Comparison of ENCODE assay signal across 7 mouse cellular contexts in the genomic region with DNA sequence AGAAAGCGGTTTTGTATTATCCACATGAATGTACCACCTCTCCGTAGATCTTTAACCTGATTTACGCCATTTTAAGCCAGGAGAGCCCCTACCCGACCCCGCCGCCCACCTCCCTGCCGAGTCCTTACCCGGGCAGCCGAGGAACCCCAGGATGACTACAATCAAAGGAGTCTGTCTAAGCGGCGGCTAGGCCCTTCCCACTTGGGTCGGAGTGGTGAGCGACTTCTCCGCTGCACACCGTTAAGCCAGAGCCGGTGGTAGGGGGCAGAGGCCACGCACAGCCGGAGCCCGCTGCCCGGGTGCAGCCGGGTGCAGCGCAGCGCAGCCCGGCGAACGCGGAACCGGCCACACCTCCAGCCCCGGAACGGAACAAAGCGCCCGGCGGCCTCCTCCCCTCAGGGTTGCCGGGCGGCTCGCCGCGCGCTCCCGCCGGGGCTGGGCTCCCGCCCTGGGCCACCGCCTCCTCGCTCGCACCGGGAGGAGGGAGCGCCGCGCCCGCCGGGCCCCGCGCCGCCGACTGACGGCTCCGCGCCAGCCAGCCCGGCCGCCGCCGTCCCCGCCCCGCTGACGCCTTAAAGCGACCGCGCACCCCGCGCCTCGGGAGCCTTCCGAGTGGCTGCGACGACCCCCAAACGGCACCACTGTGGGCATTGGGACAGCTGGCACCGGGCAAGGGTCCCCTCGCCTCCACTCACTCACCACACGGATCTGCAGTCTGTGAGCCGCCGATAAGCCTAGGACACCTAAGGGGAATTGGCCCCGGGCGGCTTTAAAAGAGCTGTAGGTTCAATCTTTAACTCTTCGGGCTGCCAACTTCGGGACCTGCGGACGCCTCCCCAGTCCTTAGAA. TPM values are rescaled to one million over a fixed set of nuclear protein-coding genes. Genes with fewer than 3 reads are reported as not detected.
DNase-seq lines count a peak whose midpoint lies in the region; ATAC-seq and TF ChIP-seq lines count a peak whose summit lies in the region.

No protein-coding gene starts in this region.

- TF ChIP-seq EP300 in heart, adult 2 months (IDR thresholded peaks at IDR 0.05; ENCODE audit: insufficient read depth, low read depth, low read length): no peak

- H3K27me3 ChIP-seq in heart, adult 2 months (ENCODE audit: control insufficient read depth, insufficient read depth, low read length): no peaks in the 10 kb centered on the region
- H3K27me3 ChIP-seq in limb, embryonic 15.5 days: peaks cover 18% of the 10 kb centered on the region
- peaks cover 8% of the 10 kb centered on the region; the same call in 1 of the 2 replicates for H3K27me3 ChIP-seq in midbrain, embryonic 14.5 days (ENCODE audit: control insufficient read depth, insufficient read depth, low read length)
- H3K27me3 ChIP-seq in spleen, adult 2 months (ENCODE audit: control insufficient read depth, insufficient read depth, low read length): peaks cover 5% of the 10 kb centered on the region

- H3K9me3 ChIP-seq in limb, embryonic 15.5 days: no peaks in the 10 kb centered on the region
- no peaks in the 10 kb centered on the region for H3K9me3 ChIP-seq in midbrain, embryonic 14.5 days (ENCODE audit: control insufficient read depth, low read length)

- H3K4me2 ChIP-seq in limb, embryonic 15.5 days: peak overlapping the region; percentile 81
- H3K4me2 ChIP-seq in midbrain, embryonic 14.5 days (ENCODE audit: low read length): peak overlapping the region; percentile 86

- DNase-seq in adrenal gland, postnatal 4 days (ENCODE audit: low spot score in 2 of 2): peak; percentile 53 to 62
- peak; percentile 64 for DNase-seq in embryo, embryonic 9.5 days (ENCODE audit: extremely low spot score)
- peak; percentile 91 to 92 for DNase-seq in heart, adult 2 months
- peak; percentile 89 for DNase-seq in kidney, adult 18-20 months
- DNase-seq in midbrain, embryonic 14.5 days: peak; percentile 86
- DNase-seq in spleen, adult 2 months (ENCODE audit: low read depth in 1 of 2, low spot score in 2 of 2): peak in 1 of 2 experiments; percentile 11

- peaks cover 8% of the 10 kb centered on the region for H3K4me1 ChIP-seq in heart, adult 2 months (ENCODE audit: control insufficient read depth, insufficient read depth, low read length)
- peaks cover 43% of the 10 kb centered on the region for H3K4me1 ChIP-seq in limb, embryonic 15.5 days
- peaks cover 32% of the 10 kb centered on the region for H3K4me1 ChIP-seq in midbrain, embryonic 14.5 days (ENCODE audit: control insufficient read depth, insufficient read depth, low read length)
- H3K4me1 ChIP-seq in spleen, adult 2 months (ENCODE audit: control insufficient read depth, insufficient read depth, insufficient read length): 0 out of 2 replicates have a peak, but pooled peaks cover 2% of the 10 kb centered on the region

- TF ChIP-seq CTCF in heart, adult 2 months (IDR thresholded peaks at IDR 0.05): no peak
- no peak for TF ChIP-seq CTCF in spleen, adult 2 months (IDR thresholded peaks at IDR 0.05; ENCODE audit: extremely low read depth, insufficient read depth, insufficient read length, insufficient replicate concordance)

- peak; percentile 62 for ATAC-seq in limb, embryonic 15.5 days (ENCODE audit: insufficient number of reproducible peaks, low FRiP score, low TSS enrichment, low read depth)
- ATAC-seq in midbrain, embryonic 14.5 days (ENCODE audit: low FRiP score, low TSS enrichment): peak; percentile 86

- H3K36me3 ChIP-seq in heart, adult 2 months (ENCODE audit: control insufficient read depth, insufficient read depth, low read length): no peaks in the 10 kb centered on the region
- H3K36me3 ChIP-seq in limb, embryonic 15.5 days: no peaks in the 10 kb centered on the region
- no peaks in the 10 kb centered on the region for H3K36me3 ChIP-seq in midbrain, embryonic 14.5 days (ENCODE audit: control insufficient read depth, insufficient read depth, low read length)
- no peaks in the 10 kb centered on the region for H3K36me3 ChIP-seq in spleen, adult 2 months (ENCODE audit: control insufficient read depth, insufficient read depth, low read length)

- TF ChIP-seq POLR2A in heart, adult 2 months (IDR thresholded peaks at IDR 0.05; ENCODE audit: insufficient read depth, low read depth, low read length): 0 out of 2 replicates have a peak, but pooled peaks have one; percentile 25
- TF ChIP-seq POLR2A in spleen, adult 2 months (IDR thresholded peaks at IDR 0.05; ENCODE audit: low read depth, low read length): no peak

- intact Hi-C loops in heart, adult 2 months (cut with DNase I): loop anchor here (5.0 to 10.0 kb wide), 3 partner anchors 39 to 292 kb away; partner anchors contain the start of genes Cep70 and Pik3cb

- no peaks in the 10 kb centered on the region for H3K79me2 ChIP-seq in heart, adult 2 months (replicated peaks; ENCODE audit: control insufficient read depth, insufficient read depth, low read length)

- peak overlapping the region; percentile 71 for H3K4me3 ChIP-seq in heart, adult 2 months
- H3K4me3 ChIP-seq in limb, embryonic 15.5 days: peak overlapping the region; percentile 79
- H3K4me3 ChIP-seq in midbrain, embryonic 14.5 days (replicated peaks; ENCODE audit: low read depth, low read length): peak overlapping the region; percentile 89
- H3K4me3 ChIP-seq in spleen, adult 2 months (ENCODE audit: extremely low read depth, insufficient read depth, insufficient read length): peak overlapping the region; percentile 59

- H3K27ac ChIP-seq in heart, adult 2 months: peak overlapping the region; percentile 94
- H3K27ac ChIP-seq in limb, embryonic 15.5 days: peak overlapping the region; percentile 90
- H3K27ac ChIP-seq in midbrain, embryonic 14.5 days (replicated peaks; ENCODE audit: low read depth, low read length): peak overlapping the region; percentile 92
- H3K27ac ChIP-seq in spleen, adult 2 months (ENCODE audit: insufficient read depth, low read length): peak overlapping the region; percentile 61

- under 1% methylated on average over 76 of the region's 86 CpGs for WGBS in heart, adult 2 months
- under 1% methylated on average over 68 of the region's 86 CpGs for WGBS in limb, embryonic 15.5 days
- under 1% methylated on average over 74 of the region's 86 CpGs for WGBS in midbrain, embryonic 14.5 days
- WGBS in spleen, adult 2 months: 3% methylated on average over 69 of the region's 86 CpGs

- peak overlapping the region; percentile 78 for H3K9ac ChIP-seq in heart, adult 2 months (ENCODE audit: low read depth, low read length)
- peak overlapping the region; percentile 74 for H3K9ac ChIP-seq in limb, embryonic 15.5 days
- peak overlapping the region; percentile 93 for H3K9ac ChIP-seq in midbrain, embryonic 14.5 days (replicated peaks; ENCODE audit: low read length)

RNA-seq across cellular contexts. Expression of gene Mras, which starts 0.8 kb away (rescaled TPM):
- total RNA-seq in adrenal gland, postnatal 4 days (2021): 10 to 100 TPM; 42.8 to 55.3 TPM
- 1 to 10 TPM; 5.1 to 6.6 TPM for total RNA-seq in heart, adult 2 months (2021)
- polyA plus RNA-seq in heart, adult 2 months (2012; rRNA removed): 4.7 and 6.4 TPM in 2 replicates
- 25.3 and 27.7 TPM in 2 replicates for polyA plus RNA-seq in limb, embryonic 15.5 days (2015; fragmentation: Nextera tagmentation; extraction: Ambion mirVana)
- polyA plus RNA-seq in midbrain, embryonic 14.5 days (2014; fragmentation: Nextera tagmentation; extraction: Ambion mirVana): 58.0 and 59.9 TPM in 2 replicates
- 8.3 and 9.1 TPM in 2 replicates for polyA plus RNA-seq in spleen, adult 2 months (2012; rRNA removed)

RNA-seq across cellular contexts. Expression of gene Nme9, which starts 14.9 kb away (rescaled TPM):
- total RNA-seq in adrenal gland, postnatal 4 days (2021): not detected
- total RNA-seq in heart, adult 2 months (2021): not detected
- 1.7 TPM in 1 of 2 replicates, not detected in the other for polyA plus RNA-seq in heart, adult 2 months (2012; rRNA removed)
- polyA plus RNA-seq in limb, embryonic 15.5 days (2015; fragmentation: Nextera tagmentation; extraction: Ambion mirVana): not detected in 2 replicates
- 0.31 TPM in 1 of 2 replicates, not detected in the other for polyA plus RNA-seq in midbrain, embryonic 14.5 days (2014; fragmentation: Nextera tagmentation; extraction: Ambion mirVana)
- polyA plus RNA-seq in spleen, adult 2 months (2012; rRNA removed): 0.57 and 0.94 TPM in 2 replicates
